Mouse (Mus musculus): ENCODE results near the gene Ifitm5. TPM values are rescaled to one million over a fixed set of nuclear protein-coding genes. Genes with fewer than 3 reads are reported as not detected.

Ifitm5 gene
- polyA plus RNA-seq, 1 experiment from 2014 or later = 1.6 TPM

GRCm38 (mm10) chr7:140967862-140968591 is 17.9 kb upstream of the Ifitm5 start:
- Histone ChIP-seq H3K27me3 (ENCODE audit: control insufficient read depth, insufficient read depth, low read length) (peaks cover 6% of the 10 kb centered on the region), H3K9ac (ENCODE audit: low read length) (no peak overlapping the region), H3K4me1 (ENCODE audit: control insufficient read depth, insufficient read depth, low read length) (no peaks in the 10 kb centered on the region), H3K9me3 (replicated peaks; ENCODE audit: control insufficient read depth, low read length) (no peaks in the 10 kb centered on the region), H3K27ac (ENCODE audit: low read length) (no peak overlapping the region), H3K36me3 (ENCODE audit: control insufficient read depth, insufficient read depth) (no peaks in the 10 kb centered on the region), H3K4me2 (ENCODE audit: low read depth, low read length) (no peak overlapping the region), H3K4me3 (ENCODE audit: low read length) (no peak overlapping the region)
- 14% methylated on average over 14 of the region's 14 CpGs for WGBS
- no peak for ATAC-seq (replicated peaks; ENCODE audit: extremely low read depth, insufficient read depth, low FRiP score)

- Histone ChIP-seq H3K27me3 (ENCODE audit: control insufficient read depth, insufficient read depth, low read length) (peaks cover 6% of the 10 kb centered on the region), H3K4me1 (ENCODE audit: control insufficient read depth, insufficient read depth, low read length) (no peaks in the 10 kb centered on the region), H3K9ac (ENCODE audit: low read length) (no peak within 1 kb of the TSS), H3K9me3 (replicated peaks; ENCODE audit: control insufficient read depth, low read length) (no peaks in the 10 kb centered on the region), H3K27ac (ENCODE audit: low read length) (no peak within 1 kb of the TSS), H3K36me3 (ENCODE audit: control insufficient read depth, insufficient read depth) (no peaks in the 10 kb centered on the region), H3K4me2 (ENCODE audit: low read depth, low read length) (no peak within 1 kb of the TSS), H3K4me3 (ENCODE audit: low read length) (no peak within 1 kb of the TSS)
- WGBS = 79% methylated on average over 4 of the region's 4 CpGs
- no peak for ATAC-seq (replicated peaks; ENCODE audit: extremely low read depth, insufficient read depth, low FRiP score)
These were observed 16.8 kb upstream of the Ifitm5 start, which contains the start of gene Ifitm1 for GRCm38 (mm10) chr7:140966921-140967320. Ifitm1 (plus strand) TSS chr7:140967221.

GRCm38 (mm10) chr7:140962733-140963132 is 12.6 kb upstream of the Ifitm5 start:
- 88% methylated on average over 2 of the region's 2 CpGs for WGBS
- H3K4me1 ChIP-seq (ENCODE audit: control insufficient read depth, insufficient read depth, low read length) = peaks cover 2% of the 10 kb centered on the region; the same call in 1 of the 2 replicates
- H3K9me3 ChIP-seq (replicated peaks; ENCODE audit: control insufficient read depth, low read length) = no peaks in the 10 kb centered on the region
- no peak overlapping the region for H3K9ac ChIP-seq (ENCODE audit: low read length)
- no peak for ATAC-seq (replicated peaks; ENCODE audit: extremely low read depth, insufficient read depth, low FRiP score)
- H3K4me2 ChIP-seq (ENCODE audit: low read depth, low read length) = no peak overlapping the region
- no peak overlapping the region for H3K4me3 ChIP-seq (ENCODE audit: low read length)
- no peak overlapping the region for H3K27ac ChIP-seq (ENCODE audit: low read length)
- peaks cover 9% of the 10 kb centered on the region for H3K27me3 ChIP-seq (ENCODE audit: control insufficient read depth, insufficient read depth, low read length)
- H3K36me3 ChIP-seq (ENCODE audit: control insufficient read depth, insufficient read depth) = no peaks in the 10 kb centered on the region

- 77% methylated on average over 2 of the region's 2 CpGs for WGBS
- Histone ChIP-seq H3K36me3 (ENCODE audit: control insufficient read depth, insufficient read depth) (no peaks in the 10 kb centered on the region), H3K27me3 (ENCODE audit: control insufficient read depth, insufficient read depth, low read length) (peaks cover 3% of the 10 kb centered on the region), H3K27ac (ENCODE audit: low read length) (no peak overlapping the region), H3K9ac (ENCODE audit: low read length) (no peak overlapping the region), H3K9me3 (replicated peaks; ENCODE audit: control insufficient read depth, low read length) (no peaks in the 10 kb centered on the region), H3K4me3 (ENCODE audit: low read length) (no peak overlapping the region), H3K4me1 (ENCODE audit: control insufficient read depth, insufficient read depth, low read length) (peaks cover 5% of the 10 kb centered on the region), H3K4me2 (ENCODE audit: low read depth, low read length) (no peak overlapping the region)
- no peak for ATAC-seq (replicated peaks; ENCODE audit: extremely low read depth, insufficient read depth, low FRiP score)
These were observed 11.3 kb upstream of the Ifitm5 start for GRCm38 (mm10) chr7:140961416-140961815.

GRCm38 (mm10) chr7:140960026-140960425 is 9.9 kb upstream of the Ifitm5 start:
- Histone ChIP-seq H3K9me3 (replicated peaks; ENCODE audit: control insufficient read depth, low read length) (no peaks in the 10 kb centered on the region), H3K27me3 (ENCODE audit: control insufficient read depth, insufficient read depth, low read length) (peaks cover 3% of the 10 kb centered on the region), H3K4me3 (ENCODE audit: low read length) (no peak overlapping the region), H3K36me3 (ENCODE audit: control insufficient read depth, insufficient read depth) (no peaks in the 10 kb centered on the region), H3K9ac (ENCODE audit: low read length) (no peak overlapping the region), H3K4me2 (ENCODE audit: low read depth, low read length) (no peak overlapping the region), H3K27ac (ENCODE audit: low read length) (no peak overlapping the region), H3K4me1 (ENCODE audit: control insufficient read depth, insufficient read depth, low read length) (peaks cover 10% of the 10 kb centered on the region)
- WGBS = 76% methylated on average over 5 of the region's 5 CpGs
- ATAC-seq (replicated peaks; ENCODE audit: extremely low read depth, insufficient read depth, low FRiP score) = no peak

- ATAC-seq (replicated peaks; ENCODE audit: extremely low read depth, insufficient read depth, low FRiP score) = no peak
- WGBS = 16% methylated on average over 9 of the region's 9 CpGs
- H3K27me3 ChIP-seq (ENCODE audit: control insufficient read depth, insufficient read depth, low read length) = peaks cover 3% of the 10 kb centered on the region
- H3K4me1 ChIP-seq (ENCODE audit: control insufficient read depth, insufficient read depth, low read length) = peaks cover 12% of the 10 kb centered on the region
- no peaks in the 10 kb centered on the region for H3K36me3 ChIP-seq (ENCODE audit: control insufficient read depth, insufficient read depth)
- H3K9me3 ChIP-seq (replicated peaks; ENCODE audit: control insufficient read depth, low read length) = no peaks in the 10 kb centered on the region
- no peak overlapping the region for H3K4me3 ChIP-seq (ENCODE audit: low read length)
- peak overlapping the region; percentile 29; the same call in 1 of the 2 replicates for H3K9ac ChIP-seq (ENCODE audit: low read length)
- H3K4me2 ChIP-seq (ENCODE audit: low read depth, low read length) = no peak overlapping the region
- H3K27ac ChIP-seq (ENCODE audit: low read length) = no peak overlapping the region
These were observed 9.2 kb upstream of the Ifitm5 start for GRCm38 (mm10) chr7:140959181-140959901.

- Histone ChIP-seq H3K9me3 (replicated peaks; ENCODE audit: control insufficient read depth, low read length) (no peaks in the 10 kb centered on the region), H3K9ac (ENCODE audit: low read length) (no peak overlapping the region; the same call in 1 of the 2 replicates)
These were observed 6.4 kb upstream of the Ifitm5 start for GRCm38 (mm10) chr7:140956556-140956869.

GRCm38 (mm10) chr7:140955758-140956555 is 5.9 kb upstream of the Ifitm5 start, which contains the start of the genes Gm45717 and Ifitm2:
Gm45717 (minus strand) TSS chr7:140955937.
Ifitm2 (minus strand) TSS chr7:140955987.
- no peaks in the 10 kb centered on the region for H3K36me3 ChIP-seq (ENCODE audit: control insufficient read depth, insufficient read depth)
- H3K4me2 ChIP-seq (ENCODE audit: low read depth, low read length) = peak within 1 kb of the TSS; percentile 82
- ATAC-seq (replicated peaks; ENCODE audit: extremely low read depth, insufficient read depth, low FRiP score) = peak; percentile 81
- H3K4me3 ChIP-seq (ENCODE audit: low read length) = peak within 1 kb of the TSS; percentile 69
- 8% methylated on average over 11 of the region's 11 CpGs for WGBS
- peak within 1 kb of the TSS; percentile 81 for H3K9ac ChIP-seq (ENCODE audit: low read length)
- H3K27ac ChIP-seq (ENCODE audit: low read length) = peak within 1 kb of the TSS; percentile 86
- no peaks in the 10 kb centered on the region for H3K9me3 ChIP-seq (replicated peaks; ENCODE audit: control insufficient read depth, low read length)
- peaks cover 24% of the 10 kb centered on the region for H3K4me1 ChIP-seq (ENCODE audit: control insufficient read depth, insufficient read depth, low read length)
- peaks cover 3% of the 10 kb centered on the region for H3K27me3 ChIP-seq (ENCODE audit: control insufficient read depth, insufficient read depth, low read length)

More at GRCm38 (mm10) chr7:140956556-140956869, 6.4 kb upstream of the Ifitm5 start:
- 40% methylated on average over 6 of the region's 6 CpGs for WGBS
- H3K27me3 ChIP-seq (ENCODE audit: control insufficient read depth, insufficient read depth, low read length) = peaks cover 3% of the 10 kb centered on the region
- H3K36me3 ChIP-seq (ENCODE audit: control insufficient read depth, insufficient read depth) = no peaks in the 10 kb centered on the region
- peak overlapping the region; percentile 82 for H3K4me2 ChIP-seq (ENCODE audit: low read depth, low read length)
- no peak for ATAC-seq (replicated peaks; ENCODE audit: extremely low read depth, insufficient read depth, low FRiP score)
- peak overlapping the region; percentile 86 for H3K27ac ChIP-seq (ENCODE audit: low read length)
- H3K4me3 ChIP-seq (ENCODE audit: low read length) = no peak overlapping the region
- peaks cover 20% of the 10 kb centered on the region for H3K4me1 ChIP-seq (ENCODE audit: control insufficient read depth, insufficient read depth, low read length)

Measured in heart, embryonic 16.5 days (tissue).